Mouse (Mus musculus) lung, postnatal 25 days (tissue): ENCODE data around the gene Slc4a2.
A peak's percentile ranks its signal among the peaks of the same experiment; 100 is the strongest.

Source experiments
- DNase-seq: peaks from one replicate; pipeline ENCODE4 v3.0.0; 2022; ENCODE audit warnings: low spot score

The Slc4a2 gene

DNA sequence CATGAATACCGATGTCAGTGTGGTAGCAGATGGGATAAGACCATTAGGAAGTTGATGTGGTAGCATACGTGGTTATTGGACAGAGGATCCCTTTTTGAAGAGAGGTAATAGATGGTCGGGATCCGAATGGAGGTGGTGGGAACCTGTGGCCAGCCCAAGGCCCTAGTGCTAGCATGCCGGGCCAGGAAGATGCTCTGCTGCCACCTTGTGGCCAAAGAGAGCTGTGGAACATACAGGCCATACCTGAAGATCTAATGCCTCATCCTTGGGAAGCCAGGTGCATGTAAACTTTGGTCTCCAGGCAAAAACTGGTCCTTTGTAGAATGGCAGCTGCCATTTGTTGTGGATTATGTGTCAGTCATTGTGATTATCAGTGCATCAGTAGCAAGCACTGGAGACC is 47.0 kb downstream of the Slc4a2 start:
- DNase-seq: peak; percentile 83

DNA sequence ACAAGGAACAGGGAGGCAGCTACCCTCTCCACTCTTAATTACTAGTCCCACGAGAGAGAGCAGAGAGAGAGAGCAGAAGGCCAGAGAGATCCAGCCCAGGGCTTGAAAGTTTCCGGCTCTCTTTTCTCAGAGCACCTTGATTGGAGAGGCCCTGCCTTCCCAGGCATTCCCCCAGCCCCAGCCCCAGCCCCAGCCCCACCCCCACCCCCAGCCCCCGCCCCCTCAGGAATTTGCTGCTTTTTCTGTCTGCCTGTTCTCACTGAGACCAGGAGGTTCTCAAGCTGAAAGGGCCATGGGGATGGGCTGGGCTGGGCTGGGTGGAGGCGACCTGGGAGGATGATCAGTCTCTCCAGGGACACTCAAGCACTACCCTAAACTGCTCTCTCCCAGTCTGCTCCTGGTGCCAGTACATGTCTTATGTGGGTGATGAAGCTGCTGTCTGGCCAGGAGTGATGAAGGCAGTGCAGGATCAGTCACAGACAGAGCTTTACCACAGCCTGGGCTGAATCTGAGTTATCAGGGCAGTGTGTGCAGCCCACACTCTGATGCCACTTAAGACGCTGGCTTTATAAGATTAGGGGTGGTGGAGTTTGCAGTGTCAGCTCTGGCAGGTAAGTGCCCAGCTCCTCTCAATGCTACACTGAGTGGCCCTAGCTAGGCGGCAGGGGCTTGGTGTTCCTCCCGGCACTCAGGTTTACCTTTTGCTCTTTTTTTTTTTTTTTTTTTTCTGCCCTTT is 49.4 kb downstream of the Slc4a2 start:
- no peak for DNase-seq

DNA sequence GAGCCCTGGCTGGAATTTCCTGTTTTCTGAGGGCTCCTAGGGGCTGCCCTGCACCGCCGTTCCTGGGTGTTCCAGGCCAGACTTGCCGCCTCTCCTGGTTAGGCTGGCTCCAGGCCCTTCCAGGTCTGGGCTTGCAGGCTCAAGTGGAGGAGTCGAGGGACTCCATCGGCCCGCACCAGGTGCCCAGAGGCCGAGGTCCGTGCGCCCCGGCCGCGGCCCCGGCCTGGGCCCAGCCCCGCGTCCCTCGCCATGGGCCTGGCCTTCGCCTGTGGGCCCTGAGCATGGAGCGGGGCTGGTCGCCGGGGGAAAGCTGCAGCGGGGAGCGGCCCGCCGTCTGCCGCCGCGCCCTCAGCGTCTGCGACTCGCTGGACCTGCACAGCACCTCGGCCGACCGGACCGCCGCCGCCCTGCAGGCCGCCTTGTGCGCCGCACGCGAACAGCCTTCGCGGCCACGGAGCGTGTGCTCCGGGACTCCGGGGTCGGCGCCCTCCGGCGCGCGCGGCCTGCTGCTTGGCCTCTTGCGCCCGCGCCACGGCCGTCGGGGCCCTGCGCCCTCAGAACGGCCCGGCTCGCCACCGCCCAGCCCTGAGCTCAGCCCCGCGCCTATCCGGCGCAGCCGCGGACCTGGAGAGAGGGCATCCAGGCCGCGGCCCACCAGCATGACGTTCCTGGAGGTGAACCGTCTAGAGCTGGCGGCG is 50.5 kb downstream of the Slc4a2 start:
- peak; percentile 81 for DNase-seq

DNA sequence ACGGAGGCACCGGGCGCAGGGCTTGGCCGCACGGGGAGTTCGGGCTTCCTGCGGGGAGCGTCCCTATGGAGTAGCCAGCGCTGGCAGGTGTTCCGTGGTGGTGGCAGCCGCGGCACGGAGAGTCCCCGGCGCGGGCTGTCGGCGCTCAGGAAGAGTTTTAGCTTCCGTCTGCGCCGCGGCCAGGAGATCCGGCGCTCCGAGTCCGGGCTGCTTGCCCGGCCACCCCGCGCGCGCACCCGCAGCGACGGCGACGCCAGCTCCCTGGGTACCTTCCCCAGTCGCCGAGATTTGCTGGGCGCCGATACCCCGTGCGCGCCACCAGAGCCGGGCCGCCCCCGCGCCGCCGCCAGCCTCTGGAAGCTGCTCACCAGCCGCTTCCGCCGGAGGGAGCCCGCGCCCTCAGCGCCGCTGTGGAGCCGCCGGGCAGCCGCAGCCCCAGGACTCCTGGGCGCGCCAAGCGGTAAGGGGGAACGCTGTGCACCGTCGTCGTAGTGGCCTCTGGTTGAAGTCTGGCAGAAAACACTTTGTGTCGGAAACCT is 51.2 kb downstream of the Slc4a2 start:
- no peak for DNase-seq

DNA sequence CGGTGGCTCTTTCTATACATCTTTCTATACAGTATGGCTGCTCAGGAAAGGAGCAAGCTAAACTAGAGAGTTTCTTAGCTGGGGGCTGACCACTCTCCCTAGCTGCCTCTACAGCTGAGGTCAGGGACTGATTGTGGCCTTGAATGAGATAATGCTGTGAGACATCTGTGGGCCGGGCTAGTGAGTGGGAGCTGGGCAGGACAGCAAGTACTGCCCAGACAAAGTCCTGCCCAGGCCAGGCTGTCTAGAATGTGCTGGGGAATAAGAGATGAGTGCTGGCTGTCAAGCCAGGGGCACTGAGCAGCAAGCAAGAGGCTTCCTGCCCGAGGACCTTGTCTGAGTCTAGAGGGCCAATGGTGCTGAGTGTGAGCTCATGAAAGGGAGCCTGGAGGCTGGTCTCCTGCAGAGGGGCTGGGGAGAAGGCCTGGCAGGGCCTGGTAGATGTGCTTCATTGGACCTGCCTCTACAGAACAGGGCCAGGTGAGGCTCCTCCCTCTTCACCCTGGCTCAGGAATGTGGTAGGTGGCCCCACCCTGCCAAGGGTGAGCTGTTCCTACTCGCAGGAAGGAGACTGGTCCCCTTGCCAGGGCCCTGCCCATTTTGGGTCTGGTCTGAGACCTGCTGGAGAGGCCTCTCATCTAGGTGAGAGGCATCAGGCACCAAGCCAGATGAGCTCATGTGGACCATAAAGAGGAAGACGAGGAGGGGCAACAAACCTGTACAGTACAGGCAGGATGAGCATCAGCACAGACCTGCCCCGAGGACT is 52.0 kb downstream of the Slc4a2 start:
- DNase-seq: peak; percentile 94

DNA sequence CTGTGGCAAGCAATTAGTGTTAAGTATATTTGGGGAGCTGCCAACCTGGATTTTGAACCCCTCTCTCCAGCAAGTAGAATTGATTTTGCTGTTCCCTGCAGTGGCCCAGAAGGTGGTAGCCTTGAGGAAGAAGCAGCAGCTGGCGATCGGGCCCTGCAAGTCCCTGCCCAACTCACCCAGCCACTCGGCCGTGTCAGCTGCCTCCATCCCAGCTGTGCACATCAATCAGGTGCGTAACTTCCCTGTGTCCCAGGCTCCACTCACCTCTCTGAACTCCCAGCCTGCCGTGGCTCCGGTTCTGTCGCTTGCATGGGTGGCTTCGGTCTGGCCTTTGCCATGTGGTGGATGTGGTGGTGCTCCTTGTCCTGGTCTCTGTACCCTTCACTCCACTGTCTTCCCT is 54.3 kb downstream of the Slc4a2 start:
- no peak for DNase-seq

DNA sequence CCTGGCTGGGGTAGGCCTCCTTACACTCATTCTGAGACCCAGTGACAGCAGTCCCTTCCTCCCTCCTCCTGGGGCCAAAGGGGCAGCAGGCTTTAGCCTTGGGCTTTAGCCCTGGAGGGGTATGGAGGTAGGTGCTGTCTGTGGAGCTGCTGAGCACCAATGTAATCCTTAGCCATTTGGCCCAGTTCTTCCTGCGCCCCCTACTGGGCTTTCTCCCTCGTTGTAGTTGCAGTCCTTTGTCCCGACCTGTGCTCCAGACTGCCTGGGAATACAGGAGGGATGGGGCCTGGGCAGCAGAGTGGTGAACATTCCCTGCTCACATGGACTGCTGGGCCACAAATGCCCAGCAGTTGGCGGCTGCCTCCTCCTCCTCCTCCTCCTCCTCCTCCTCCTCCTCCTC is 58.0 kb downstream of the Slc4a2 start:
- DNase-seq: peak; percentile 55

DNA sequence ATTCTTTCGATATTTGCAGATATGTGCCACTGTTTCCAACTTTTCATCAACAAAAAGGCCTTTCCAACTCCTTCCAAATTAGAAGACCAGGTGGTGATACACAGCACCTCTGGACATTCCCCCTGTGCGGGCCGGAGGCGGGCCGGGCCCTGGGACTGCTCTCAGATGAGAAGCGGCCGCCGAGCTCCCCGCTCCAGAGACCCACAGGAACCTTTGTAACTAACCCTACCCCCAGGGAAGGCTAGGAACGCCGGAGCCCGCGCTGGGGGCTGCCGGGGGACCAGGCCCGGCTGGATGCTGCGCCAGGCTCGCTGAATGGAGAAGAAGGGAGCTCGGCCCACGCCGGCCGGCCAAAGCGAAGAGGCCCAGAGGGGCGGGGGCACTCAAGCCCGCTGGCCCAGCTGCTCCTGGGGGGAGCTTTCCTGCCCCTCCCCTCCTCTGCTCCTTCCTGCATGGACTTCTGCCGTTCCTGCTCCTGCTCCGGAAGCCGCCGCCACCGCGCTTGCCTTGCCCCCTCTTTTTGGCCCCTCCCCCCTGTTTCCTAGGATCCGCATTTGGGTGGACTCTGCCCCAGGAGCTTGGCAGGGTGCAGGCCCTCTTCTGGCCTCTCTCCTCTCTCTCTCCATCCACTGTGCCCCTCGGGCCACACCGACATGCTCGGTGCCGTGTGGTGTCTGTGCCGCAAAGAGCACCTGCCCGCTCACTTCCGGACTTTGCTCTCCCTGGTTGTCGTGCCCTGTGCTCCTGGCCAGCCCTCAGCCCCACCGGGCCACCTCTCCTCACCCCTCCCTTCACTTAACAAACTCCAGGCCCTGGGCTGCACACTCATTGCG is 58.8 kb downstream of the Slc4a2 start:
- no peak for DNase-seq

DNA sequence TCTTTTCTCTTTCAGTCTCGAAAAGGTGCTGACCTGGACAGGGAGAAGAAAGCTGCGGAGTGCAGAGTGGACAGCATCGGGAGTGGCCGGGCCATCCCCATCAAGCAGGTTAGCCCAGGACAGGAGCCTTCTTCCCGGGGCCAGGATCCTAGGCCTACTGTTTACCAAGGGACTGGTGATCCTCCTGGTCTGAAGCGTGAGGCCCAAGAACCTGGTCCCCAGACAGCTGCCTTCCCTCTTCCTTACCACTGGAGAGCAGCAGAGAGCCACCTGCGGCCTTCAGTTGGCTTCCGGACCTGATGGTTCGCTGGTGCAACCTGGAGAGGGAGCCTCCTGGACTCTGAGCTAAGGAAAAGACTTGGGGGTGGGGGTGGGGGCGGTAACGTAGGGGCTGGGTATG is 59.7 kb downstream of the Slc4a2 start:
- peak; percentile 64 for DNase-seq

DNA sequence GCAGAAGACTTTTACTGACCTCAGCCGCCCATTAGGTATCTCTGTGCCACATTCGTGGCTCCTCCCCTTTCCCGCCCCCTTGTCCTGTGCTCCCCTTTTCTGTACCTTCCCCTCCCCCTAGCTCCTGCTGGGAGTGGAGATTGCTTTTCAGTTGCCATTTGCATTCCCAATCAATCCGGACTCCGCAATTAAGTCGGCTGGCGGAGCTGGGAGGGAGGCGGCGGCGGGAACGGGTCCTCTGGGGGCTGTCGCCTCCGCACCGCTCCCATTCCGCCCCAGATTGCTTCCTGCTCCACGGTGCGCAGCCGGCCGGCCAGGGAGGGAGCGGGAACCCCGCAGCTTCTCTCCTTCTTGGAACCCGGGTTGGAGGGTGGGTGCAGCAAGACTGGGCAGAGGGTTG is 61.3 kb downstream of the Slc4a2 start:
- DNase-seq: no peak

DNA sequence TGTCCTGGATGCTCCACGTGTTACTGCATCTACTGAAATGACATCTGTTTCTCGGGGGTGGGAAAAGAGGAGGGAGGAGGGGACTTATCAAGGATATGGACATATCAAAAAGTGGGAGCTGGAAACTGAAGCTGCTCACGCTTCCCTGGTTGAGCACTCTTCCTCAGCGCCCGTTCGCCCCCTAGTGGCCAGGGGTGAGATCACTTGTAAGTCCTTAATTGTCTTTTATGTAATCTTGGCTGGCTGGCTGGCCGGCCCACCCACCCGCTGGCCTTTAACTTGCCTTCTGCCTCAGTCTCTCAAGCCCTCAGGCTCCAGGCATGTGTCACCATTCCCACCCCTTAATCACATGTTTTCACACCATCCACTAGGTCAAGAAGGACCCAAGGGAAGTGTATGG is 62.5 kb downstream of the Slc4a2 start:
- DNase-seq: peak; percentile 88

DNA sequence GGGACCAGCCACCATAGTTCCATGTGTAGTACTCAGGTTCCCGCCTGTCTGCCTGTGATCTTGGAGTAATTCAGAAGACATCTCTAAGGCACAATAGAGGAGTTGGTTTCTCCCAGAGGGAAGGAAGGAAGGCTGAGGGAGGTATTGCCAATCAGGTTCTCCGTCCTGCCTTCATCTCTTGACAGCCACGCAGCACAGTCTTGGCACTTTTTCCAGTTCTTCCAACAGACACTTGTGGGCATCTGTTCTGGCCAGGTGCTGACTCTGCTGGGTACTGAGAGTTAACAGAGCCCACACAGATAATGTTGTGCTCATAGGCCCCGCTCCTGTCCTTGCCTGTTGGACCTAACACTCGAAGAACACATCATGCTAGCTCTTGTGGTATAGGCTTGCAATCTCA is 63.1 kb downstream of the Slc4a2 start:
- DNase-seq: no peak

DNA sequence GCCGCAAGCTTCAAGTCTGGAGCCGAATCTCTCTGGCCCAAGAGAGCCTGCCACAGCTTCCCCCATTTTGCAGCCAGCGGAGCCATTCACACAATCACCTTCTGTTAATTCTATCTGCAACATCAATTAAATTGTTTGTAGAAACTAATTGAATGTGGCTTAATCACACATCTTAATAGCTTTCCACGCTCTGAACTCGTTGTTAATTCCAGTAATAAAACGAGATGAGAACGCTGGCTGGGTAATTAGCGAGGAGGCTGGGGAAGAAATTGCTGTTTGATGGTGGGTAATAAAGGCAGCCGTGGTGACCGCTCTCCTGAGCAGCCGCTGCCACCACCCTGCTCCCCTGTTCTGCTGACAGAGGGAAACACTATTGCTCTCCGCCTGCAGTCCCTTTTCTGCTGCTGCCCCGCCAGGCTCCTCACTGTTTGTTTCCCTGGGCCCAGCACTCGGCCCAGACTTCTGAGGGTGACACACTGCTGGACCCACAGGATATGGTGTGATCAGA is 66.8 kb downstream of the Slc4a2 start:
- no peak for DNase-seq
